Mouse (Mus musculus): ENCODE measurements around the gene Rinl. TPM values are rescaled to one million over a fixed set of nuclear protein-coding genes. Genes with fewer than 3 reads are reported as not detected.

Gene Rinl
- polyA plus RNA-seq (2017; shearing (Covaris generic)): 297 TPM

DNA sequence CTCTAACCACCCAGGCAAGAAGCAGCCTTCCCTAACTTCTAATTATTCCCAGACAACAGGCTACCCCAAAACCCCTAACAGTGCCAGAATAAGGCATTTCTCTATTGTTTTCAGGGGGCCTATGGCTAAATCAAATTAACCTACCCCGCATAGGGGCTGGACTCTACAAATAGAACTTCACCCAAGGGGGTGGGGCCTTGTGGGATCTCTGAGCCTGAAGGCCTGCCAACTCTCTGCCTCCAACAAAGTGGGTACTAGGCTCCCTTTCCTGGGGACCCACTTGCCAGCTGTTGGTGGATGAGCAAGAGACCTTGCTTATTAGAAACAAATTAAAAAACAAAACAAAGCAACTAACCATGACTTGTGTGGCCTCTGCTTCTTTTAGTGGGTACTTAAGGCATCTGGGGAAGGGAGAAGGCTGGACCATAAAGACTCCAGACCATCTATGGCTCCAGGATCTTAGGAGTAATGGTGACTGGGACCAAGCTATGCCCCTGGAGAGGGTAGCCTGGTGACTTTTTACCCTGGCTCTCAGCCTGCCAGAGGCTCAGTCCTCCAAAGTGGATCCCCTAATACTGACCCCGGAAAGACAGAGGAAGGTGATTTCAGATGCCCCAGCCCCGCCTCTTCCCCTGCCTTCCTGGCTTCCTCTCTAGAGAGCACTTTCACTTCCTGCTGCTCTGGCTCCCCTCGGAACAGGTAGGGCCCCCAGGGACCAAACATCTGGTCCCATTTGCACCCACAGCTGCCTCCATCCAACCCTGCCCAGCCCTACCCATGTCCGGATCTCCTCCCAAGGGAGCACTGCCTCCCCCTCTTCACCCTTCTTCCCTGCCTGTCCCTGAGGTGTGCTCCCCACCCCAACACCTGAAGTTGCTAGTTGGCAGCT, at the start of gene Rinl:
Rinl (plus strand) TSS at position 663 of the 889 bp plus-strand sequence.

DNA sequence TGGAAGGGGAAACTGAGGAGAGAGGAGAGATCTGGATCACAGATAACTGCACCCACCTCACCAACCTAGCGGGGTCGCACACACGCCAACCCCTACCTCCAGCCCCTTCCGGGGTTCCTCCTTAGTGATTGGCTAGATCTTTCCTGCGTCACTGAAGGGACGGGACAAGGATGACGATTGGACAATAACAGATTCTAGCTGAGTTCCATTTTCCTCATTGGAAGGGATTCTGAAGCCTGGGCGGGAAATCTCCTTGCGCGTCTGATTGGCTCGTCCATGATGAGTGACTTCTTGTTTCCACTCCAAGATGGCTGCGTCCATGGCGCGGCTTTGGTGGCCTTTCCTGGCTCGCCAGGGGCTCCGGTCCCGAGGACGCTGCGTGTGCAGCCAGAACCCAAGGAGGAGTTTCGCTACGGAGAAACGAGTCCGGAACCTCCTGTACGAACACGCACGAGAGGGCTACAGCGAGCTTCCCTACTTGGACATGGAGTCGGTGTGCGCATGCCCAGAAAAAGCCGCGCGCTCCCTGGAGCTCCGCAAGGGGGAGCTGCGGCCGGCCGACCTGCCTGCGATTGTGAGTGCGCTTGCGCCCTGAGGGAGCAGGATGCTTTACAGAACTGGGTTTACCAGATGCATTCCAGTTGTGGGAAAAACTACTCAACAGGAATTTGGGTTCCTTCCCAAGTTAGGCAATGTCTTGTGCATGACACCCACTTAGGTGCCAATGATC, 46.9 kb upstream of the Rinl start, which contains the start of the genes Mrps12 and Sars2:
Mrps12 (minus strand) TSS at position 112 of the 730 bp plus-strand sequence.
Sars2 (plus strand) TSS at position 284 of the 730 bp plus-strand sequence.

DNA sequence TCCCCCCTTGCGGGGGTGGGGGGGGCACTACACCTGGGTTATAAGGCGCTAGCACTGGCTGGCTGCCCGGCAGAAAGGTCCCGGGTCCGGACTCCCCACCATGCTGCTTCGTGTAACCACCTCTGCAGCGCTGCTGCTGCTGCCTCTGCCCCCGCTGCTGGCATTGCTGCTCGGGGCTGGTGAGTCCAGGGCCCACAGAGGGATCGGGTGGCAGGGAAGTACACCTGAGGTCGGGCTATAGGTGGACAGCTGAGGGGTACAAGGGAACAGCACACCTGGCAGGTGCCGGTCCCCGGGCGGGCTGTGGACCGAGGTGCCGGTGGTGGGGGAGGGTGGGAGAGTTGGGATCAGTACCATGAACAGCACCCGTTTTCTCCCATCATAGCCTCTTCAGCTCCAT, 32.7 kb upstream of the Rinl start, which contains the start of gene Ccer2:
Ccer2 (plus strand) TSS at position 96 of the 400 bp plus-strand sequence.

DNA sequence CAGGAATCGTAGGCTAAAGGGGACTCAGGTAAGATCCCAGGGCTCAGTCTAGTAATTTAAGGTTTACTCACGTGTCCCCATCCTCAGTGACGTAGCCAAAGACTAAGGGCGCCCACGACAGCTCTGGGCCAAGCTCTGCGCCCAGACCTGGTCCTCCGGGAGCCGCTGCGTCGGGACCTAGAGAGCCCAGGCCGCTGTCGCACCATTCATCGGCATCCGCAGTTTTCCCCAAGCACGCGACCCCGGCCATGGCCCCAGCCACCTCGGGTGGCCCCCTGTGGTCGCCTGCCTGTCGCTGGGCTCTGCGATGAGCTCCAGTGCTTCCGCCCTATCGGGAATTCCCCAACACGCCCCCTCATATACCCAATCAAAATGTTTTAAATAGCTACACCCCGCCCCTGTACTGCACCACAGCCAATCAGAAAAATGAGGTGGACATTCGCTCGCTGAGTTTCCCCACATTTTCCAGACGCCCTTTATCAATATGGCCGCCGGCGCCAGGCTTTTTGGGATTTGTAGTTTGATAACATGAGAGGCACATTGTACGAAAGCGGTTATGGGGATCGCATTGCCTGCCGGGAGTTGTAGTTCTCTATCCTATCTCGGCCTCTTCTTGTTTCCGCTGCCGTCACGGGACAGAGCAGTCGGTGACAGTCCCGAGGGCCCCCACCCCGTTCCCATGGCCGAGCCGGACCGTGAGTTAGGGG, 22.4 kb upstream of the Rinl start, which contains the start of gene Sirt2:
Sirt2 (plus strand) TSS at position 563 of the 707 bp plus-strand sequence.

DNA sequence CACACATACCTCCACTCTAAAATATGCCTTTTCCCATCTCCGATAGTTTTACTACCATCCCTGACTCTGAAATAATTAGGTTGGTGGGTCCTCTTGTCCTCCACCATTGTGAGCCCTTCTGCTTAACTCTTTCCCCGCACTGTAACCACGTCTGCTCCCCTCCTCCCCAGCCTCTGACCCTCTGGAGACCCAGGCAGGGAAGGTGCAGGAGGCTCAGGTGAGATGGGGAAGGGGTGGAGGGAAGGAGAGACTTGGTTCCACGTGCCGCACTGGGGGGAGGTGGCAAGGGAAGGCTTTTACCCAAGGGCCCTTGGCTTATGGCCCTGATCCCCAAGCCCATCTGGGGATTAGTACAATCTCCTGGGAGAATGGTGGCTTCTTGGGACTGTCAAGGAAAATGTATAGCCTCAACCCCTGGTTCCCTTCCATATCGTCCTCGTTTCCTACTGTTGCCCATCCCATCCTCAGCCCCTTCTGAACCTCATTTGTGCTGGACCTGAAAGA, 21.3 kb upstream of the Rinl start, which contains the start of gene Nfkbib:
Nfkbib (minus strand) TSS at position 51 of the 504 bp plus-strand sequence.

DNA sequence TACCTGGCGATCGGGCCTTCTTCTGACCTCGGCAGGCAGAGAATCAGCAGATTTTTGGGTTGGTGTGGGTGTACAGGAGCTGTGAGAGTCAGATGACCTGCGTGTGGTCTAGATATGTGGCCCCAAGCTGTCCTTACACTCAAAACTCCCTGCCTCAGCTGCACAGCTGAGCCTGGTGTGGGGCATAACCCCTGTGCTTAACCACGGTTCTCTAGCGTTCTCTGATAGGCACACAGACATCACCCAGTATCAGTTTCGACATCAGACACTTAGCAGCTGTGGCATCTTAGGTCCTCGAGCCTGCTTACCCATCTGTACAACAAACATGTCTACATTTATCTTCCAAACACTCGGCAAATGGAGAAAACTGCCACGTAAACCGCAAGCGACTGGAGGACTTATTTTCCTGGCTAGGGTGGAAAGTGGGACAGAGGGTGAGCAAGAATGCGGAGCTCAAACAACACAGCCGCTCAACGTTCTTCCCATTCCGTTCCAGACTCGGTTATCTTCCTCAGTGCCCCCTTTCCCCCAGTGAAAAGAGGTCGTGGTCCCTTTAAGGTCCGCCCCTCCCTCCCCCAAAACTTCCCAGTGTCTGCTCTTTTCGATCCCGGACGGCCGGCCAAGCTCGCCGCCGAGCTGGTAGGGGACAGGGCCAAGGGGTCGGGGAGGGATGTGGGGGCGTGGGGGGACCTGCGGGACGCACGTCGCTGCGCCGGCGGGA, 19.6 kb downstream of the Rinl start, which contains the start of gene Hnrnpl:
Hnrnpl (plus strand) TSS at position 321 of the 721 bp plus-strand sequence.

DNA sequence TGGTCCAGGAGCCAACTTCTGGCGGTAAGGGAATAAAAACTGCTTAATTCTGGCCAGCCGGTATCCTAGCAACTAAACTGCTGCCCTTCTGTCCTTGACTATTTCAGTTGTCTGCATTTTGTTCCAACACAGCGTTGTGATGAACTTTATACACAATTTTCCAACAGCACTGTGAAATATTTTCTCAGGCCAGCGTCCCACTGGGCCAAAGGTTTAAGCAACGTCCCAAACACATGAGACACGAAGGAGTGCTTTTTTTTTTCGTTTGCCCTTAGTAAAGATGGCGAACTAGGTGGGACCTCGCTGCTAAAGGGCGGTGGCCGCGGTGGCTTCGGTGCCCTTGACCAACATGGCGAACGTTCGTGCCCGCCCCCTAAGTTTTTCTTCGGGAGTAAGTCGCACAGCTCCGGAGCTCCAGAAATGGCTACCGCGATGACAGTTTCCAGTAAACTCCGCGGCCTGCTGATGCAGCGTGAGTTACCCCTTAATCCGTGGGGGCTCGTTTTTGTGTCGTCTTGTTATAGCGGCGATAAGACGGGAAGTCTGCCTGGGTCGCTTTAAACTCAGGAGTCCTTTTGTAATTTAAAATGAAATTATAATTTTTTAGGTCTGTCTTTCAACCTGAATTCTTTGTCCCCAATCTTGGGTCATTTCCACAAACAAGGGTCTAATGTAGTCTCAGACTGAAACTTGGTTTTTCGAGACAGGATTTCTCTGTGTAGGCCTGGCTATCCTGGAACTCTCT, 36.3 kb downstream of the Rinl start, which contains the start of gene Ech1:
Ech1 (plus strand) TSS at position 277 of the 745 bp plus-strand sequence.

DNA sequence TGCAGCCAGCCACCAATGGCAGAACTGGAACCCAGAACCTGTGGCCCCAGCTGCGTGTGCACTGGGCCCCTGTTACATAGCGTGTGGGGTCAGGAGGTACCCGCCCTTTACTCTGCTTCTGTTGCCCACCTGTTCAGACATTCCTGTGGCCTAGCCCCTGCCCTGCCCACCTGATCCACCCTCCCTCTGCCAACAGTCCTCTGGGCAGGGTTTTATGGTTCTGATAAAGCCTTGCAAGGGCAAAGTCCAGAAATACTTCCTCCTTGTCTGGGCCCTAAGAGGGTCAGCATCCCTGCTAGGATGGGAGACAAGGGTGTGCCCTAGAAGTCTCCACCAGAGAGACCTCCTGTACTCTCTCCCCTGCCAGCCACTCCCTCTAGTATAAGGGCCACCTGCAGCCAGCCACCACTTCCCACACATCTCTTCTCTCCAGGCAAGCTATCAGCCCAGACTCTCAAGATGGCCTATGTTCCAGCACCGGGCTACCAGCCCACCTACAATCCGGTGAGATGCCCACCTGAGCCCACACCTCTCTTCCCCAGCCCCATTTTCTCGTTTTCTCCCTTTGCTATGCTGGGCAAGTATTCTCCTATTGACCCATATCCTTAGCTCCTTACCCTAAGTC, 45.1 kb downstream of the Rinl start, which contains the start of gene Lgals4:
Lgals4 (plus strand) TSS at position 132 of the 625 bp plus-strand sequence.

Other genes starting within 250 kb of the Rinl start
- gene Sycn, start 248.1 kb upstream of the Rinl start, polyA plus RNA-seq (2017; shearing (Covaris generic)): not detected
- not detected for gene Nccrp1, start 241.7 kb upstream of the Rinl start, polyA plus RNA-seq (2017; shearing (Covaris generic))
- 5.2 TPM for gene Samd4b, start 190.8 kb upstream of the Rinl start, polyA plus RNA-seq (2017; shearing (Covaris generic))
- 7.0 TPM for gene Pak4, start 190.8 kb upstream of the Rinl start, polyA plus RNA-seq (2017; shearing (Covaris generic))
- gene Acp7, start 157.6 kb upstream of the Rinl start, polyA plus RNA-seq (2017; shearing (Covaris generic)): not detected
- gene Fbxo27, start 96.1 kb upstream of the Rinl start, polyA plus RNA-seq (2017; shearing (Covaris generic)): 4.3 TPM
- 10.2 TPM for gene Fbxo17, start 72.2 kb upstream of the Rinl start, polyA plus RNA-seq (2017; shearing (Covaris generic))
- 95.3 TPM for gene Mrps12, start 47.1 kb upstream of the Rinl start, polyA plus RNA-seq (2017; shearing (Covaris generic))
- gene Sars2, start 47.0 kb upstream of the Rinl start, polyA plus RNA-seq (2017; shearing (Covaris generic)): 17.6 TPM
- not detected for gene Ccer2, start 32.8 kb upstream of the Rinl start, polyA plus RNA-seq (2017; shearing (Covaris generic))
- gene Sirt2, start 22.2 kb upstream of the Rinl start, polyA plus RNA-seq (2017; shearing (Covaris generic)): 99.7 TPM
- 119 TPM for gene Nfkbib, start 21.5 kb upstream of the Rinl start, polyA plus RNA-seq (2017; shearing (Covaris generic))
- 124 TPM for gene Hnrnpl, start 19.6 kb downstream of the Rinl start, polyA plus RNA-seq (2017; shearing (Covaris generic))
- 233 TPM for gene Ech1, start 36.2 kb downstream of the Rinl start, polyA plus RNA-seq (2017; shearing (Covaris generic))
- 26.2 TPM for gene Lgals4, start 44.9 kb downstream of the Rinl start, polyA plus RNA-seq (2017; shearing (Covaris generic))
- 0.40 TPM for gene Lgals7, start 74.9 kb downstream of the Rinl start, polyA plus RNA-seq (2017; shearing (Covaris generic))
- not detected for gene Capn12, start 92.5 kb downstream of the Rinl start, polyA plus RNA-seq (2017; shearing (Covaris generic))
- gene Actn4, start 173.4 kb downstream of the Rinl start, polyA plus RNA-seq (2017; shearing (Covaris generic)): 380 TPM
- 338 TPM for gene Eif3k, start 192.9 kb downstream of the Rinl start, polyA plus RNA-seq (2017; shearing (Covaris generic))
- gene Map4k1, start 193.1 kb downstream of the Rinl start, polyA plus RNA-seq (2017; shearing (Covaris generic)): 163 TPM

All from inflammation-experienced regulatory T-cells, adult 16 weeks (primary cell).